Mouse (Mus musculus) heart, adult 2 months (tissue): ENCODE measurements at regions not wholly inside any gene's neighbourhood (a gene's known extent, or its start where the extent isn't known, plus 50 kb on each side); places are given as distances from the start of the nearest gene placed in this dataset.

Experiments
- CTCF ChIP-seq: fragments of 200-600 bp; IDR thresholded peaks from 2 replicates; pipeline ENCODE4 v1.8.1; 2022; ENCODE audit warnings: antibody characterized with exemption, mild to moderate bottlenecking, moderate library complexity
- POLR2A ChIP-seq: fragments of 200-500 bp; IDR thresholded peaks from 2 replicates; pipeline ENCODE4 v1.6.1; 2011; ENCODE audit warnings: mild to moderate bottlenecking, low read depth, low read length, control low read depth; ENCODE audit not compliant: insufficient read depth

- no peak for TF ChIP-seq CTCF
- TF ChIP-seq POLR2A = no peak
Measured at GRCm38 (mm10) chr19:26508616-26509015, 96.2 kb upstream of the Smarca2 start.
